Mouse (Mus musculus): Measurements from ENCODE around the gene Rgcc.

Rgcc gene

DNA sequence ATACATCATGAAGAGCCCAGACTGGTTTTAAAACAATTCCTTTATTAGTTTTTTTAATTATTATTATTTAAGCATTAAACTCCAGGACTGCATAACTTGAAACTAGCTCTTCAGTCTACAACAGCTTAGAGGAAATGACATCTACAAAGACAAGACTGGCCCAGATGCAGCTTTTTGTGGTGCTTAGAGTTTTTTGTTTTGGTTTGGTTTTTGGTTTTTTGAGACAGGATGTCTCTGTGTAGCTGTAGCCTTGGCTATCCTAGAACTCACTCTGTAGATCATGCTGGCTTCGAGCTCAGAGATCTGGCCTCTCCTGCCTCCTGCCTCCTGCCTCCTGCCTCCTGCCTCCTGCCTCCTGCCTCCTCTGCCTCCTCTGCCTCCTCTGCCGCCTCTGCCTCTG, 45.7 kb downstream of the Rgcc start:
- no peak for DNase-seq (ENCODE audit: low read depth, low spot score)
- H3K36me3 ChIP-seq (ENCODE audit: control insufficient read depth, insufficient read depth, low read length, poor library complexity, severe bottlenecking) = no peaks in the 10 kb centered on the region
- H3K27me3 ChIP-seq (ENCODE audit: control insufficient read depth, insufficient read depth, low read length, poor library complexity, severe bottlenecking) = no peaks in the 10 kb centered on the region

DNA sequence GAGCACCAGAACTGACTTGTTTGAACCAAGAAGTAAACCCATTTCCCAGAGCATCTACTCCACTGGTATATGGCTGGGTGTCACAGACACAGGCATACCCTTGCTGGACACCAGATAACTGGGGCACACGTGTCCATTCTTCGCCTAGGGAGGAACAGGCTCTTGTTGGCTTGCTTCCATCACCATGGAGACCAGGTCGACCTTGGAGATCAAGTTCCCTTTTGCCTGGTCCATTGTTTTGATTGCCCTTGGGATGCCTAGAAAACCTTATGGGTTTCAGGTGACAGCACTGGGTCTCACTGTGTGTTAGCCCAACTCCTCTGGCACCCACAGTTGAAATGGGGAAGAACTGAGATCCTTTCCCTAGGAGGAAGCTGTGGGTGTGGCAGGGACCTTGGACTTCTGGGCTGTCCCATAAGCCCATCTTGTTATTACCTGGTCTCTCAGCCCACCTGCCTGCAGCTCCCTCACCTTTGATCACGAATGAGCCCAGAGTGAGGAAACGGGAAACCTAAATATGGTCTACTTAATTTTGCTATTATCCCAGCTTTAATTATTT, 49.6 kb downstream of the Rgcc start:
- DNase-seq (ENCODE audit: low read depth, low spot score) = no peak
- H3K27me3 ChIP-seq (ENCODE audit: control insufficient read depth, insufficient read depth, low read length, poor library complexity, severe bottlenecking) = no peaks in the 10 kb centered on the region
- H3K36me3 ChIP-seq (ENCODE audit: control insufficient read depth, insufficient read depth, low read length, poor library complexity, severe bottlenecking) = no peaks in the 10 kb centered on the region

GRCm38 (mm10) chr14:79244571-79244970, 56.9 kb downstream of the Rgcc start:
- Histone ChIP-seq H3K36me3 (ENCODE audit: control insufficient read depth, insufficient read depth, low read length, poor library complexity, severe bottlenecking) (no peaks in the 10 kb centered on the region), H3K27me3 (ENCODE audit: control insufficient read depth, insufficient read depth, low read length, poor library complexity, severe bottlenecking) (no peaks in the 10 kb centered on the region)
- no peak for DNase-seq (ENCODE audit: low read depth, low spot score)

DNA sequence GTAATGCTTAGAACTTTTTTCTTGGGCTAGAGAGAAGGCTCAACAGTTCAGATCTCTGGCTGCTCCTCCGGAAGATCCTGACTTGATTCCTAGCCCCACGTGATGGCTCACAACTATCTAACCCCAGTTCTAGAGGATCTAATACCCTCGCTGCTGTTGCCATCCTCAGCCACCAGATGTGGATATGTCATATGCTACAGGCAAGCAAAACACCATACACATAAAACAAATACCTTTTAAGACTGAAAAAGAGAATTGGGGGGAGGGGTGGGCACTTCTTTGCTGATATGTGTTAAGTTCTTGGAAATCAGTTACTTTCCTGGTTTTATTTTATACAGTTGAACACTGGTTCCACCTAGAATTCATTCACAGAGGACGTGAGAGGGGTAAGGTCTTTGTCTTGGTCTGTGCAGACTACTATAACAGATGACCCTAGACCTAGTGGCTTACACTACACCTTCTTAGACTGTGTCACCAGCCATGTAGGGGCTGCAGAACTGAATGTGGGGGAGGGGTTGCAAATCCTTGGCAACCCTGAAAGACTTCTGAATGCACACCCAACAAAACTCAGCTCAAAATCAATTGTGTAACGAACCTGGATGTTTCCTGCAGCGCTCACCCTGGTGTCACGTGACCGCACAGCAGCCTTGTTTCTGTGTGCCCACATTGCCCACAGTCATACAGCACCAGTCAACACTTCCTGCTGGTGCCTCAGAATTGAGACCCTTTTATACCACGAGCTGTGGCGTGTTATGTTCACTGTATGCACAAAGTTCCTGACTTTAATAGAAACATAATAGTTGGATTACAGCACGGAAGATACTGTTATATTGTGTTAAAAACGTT, 58.2 kb downstream of the Rgcc start:
- H3K36me3 ChIP-seq (ENCODE audit: control insufficient read depth, insufficient read depth, low read length, poor library complexity, severe bottlenecking) = no peaks in the 10 kb centered on the region
- no peaks in the 10 kb centered on the region for H3K27me3 ChIP-seq (ENCODE audit: control insufficient read depth, insufficient read depth, low read length, poor library complexity, severe bottlenecking)
- DNase-seq (ENCODE audit: low read depth, low spot score) = peak; percentile 49

DNA sequence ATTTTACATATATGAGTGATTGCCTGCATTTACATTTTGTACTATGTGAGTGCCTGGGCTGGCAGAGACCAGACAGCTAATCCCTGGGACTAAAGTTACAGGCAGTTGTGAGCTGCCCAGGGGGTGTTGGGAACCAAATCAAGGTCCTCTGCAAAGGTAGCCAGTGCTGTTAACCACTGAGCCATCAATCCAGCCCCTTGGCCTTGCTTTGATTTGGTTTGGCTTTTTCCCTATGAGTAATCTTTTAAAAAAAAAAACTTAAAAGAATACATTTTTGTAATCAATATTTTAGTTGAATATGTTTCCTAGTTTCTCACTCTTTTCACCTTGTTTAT, 59.1 kb downstream of the Rgcc start:
- no peaks in the 10 kb centered on the region for H3K36me3 ChIP-seq (ENCODE audit: control insufficient read depth, insufficient read depth, low read length, poor library complexity, severe bottlenecking)
- no peak for DNase-seq (ENCODE audit: low read depth, low spot score)
- no peaks in the 10 kb centered on the region for H3K27me3 ChIP-seq (ENCODE audit: control insufficient read depth, insufficient read depth, low read length, poor library complexity, severe bottlenecking)

- no peaks in the 10 kb centered on the region for H3K27me3 ChIP-seq (ENCODE audit: control insufficient read depth, insufficient read depth, low read length, poor library complexity, severe bottlenecking)
- no peaks in the 10 kb centered on the region for H3K36me3 ChIP-seq (ENCODE audit: control insufficient read depth, insufficient read depth, low read length, poor library complexity, severe bottlenecking)
- no peak for DNase-seq (ENCODE audit: low read depth, low spot score)
These were observed 59.6 kb downstream of the Rgcc start for GRCm38 (mm10) chr14:79241656-79242385.

DNA sequence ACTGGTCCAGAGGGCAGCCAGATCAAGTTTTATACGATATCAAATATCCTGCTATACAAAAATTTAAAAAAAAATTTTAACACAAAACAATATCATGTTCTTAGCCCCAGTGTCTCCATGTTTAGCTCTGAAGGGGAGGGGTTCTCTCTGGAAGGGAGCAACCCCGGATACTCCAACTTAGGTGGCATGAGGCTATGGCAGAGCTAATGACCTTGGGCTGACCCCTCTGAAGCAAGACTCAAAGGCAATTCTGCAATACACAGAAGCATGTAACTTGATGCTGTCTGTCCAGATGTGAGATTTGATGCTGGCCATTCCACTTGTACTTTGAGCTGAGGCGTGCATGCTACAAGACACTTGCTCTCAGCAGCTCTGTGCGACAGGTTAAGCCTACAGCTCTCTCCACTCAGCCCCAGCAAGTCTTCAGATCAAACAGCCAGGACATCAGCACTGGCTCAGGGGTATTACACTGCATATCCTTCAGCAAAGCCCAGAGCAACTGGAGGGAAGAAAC, 60.3 kb downstream of the Rgcc start:
- DNase-seq (ENCODE audit: low read depth, low spot score) = no peak
- no peaks in the 10 kb centered on the region for H3K36me3 ChIP-seq (ENCODE audit: control insufficient read depth, insufficient read depth, low read length, poor library complexity, severe bottlenecking)
- no peaks in the 10 kb centered on the region for H3K27me3 ChIP-seq (ENCODE audit: control insufficient read depth, insufficient read depth, low read length, poor library complexity, severe bottlenecking)

DNA sequence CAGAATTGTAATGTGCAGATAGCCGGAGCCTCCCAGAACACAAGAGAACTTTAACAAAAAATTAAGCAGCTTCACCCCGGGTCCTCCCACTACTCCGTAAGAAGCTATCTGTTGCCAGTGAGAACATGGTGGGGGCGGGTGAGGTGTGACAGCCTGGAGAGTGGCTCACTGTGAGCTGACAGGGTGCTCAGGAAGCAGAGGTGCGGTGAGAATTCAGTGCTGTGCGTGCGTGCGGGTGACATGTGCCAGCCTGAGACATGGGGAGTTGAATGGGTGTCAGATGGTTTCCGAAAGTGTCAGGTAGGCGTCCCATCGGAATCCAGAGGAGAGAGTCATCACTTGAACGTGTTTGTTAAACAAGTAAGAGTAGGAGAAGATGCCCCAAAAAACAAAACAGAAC, 62.0 kb downstream of the Rgcc start:
- Histone ChIP-seq H3K36me3 (ENCODE audit: control insufficient read depth, insufficient read depth, low read length, poor library complexity, severe bottlenecking) (no peaks in the 10 kb centered on the region), H3K27me3 (ENCODE audit: control insufficient read depth, insufficient read depth, low read length, poor library complexity, severe bottlenecking) (no peaks in the 10 kb centered on the region)
- no peak for DNase-seq (ENCODE audit: low read depth, low spot score)
